Mouse (Mus musculus) myocyte (in vitro differentiated cells): ENCODE measurements at regions not wholly inside any gene's neighbourhood (a gene's known extent, or its start where the extent isn't known, plus 50 kb on each side); places are given as distances from the start of the nearest gene placed in this dataset.

Source experiments
- H3K27me3 ChIP-seq: one replicate; pipeline ENCODE4 v1.6.1; 2011; ENCODE audit not compliant: control insufficient read depth, insufficient read depth, insufficient read length
- H3K36me3 ChIP-seq: one replicate; pipeline ENCODE4 v1.6.1; 2011; ENCODE audit not compliant: control insufficient read depth, insufficient read depth
- H3K4me2 ChIP-seq: one replicate; pipeline ENCODE4 v1.6.1; 2011; ENCODE audit warnings: low read depth, control low read depth
- H3K4me3 ChIP-seq: one replicate; pipeline ENCODE4 v1.5.1; 2011; ENCODE audit warnings: mild to moderate bottlenecking, control low read depth, moderate library complexity
- H3K79me2 ChIP-seq: one replicate; pipeline ENCODE4 v1.6.1; 2011; ENCODE audit not compliant: control insufficient read depth, insufficient read depth
- H3ac ChIP-seq: one replicate; pipeline ENCODE4 v1.6.1; 2011; ENCODE audit not compliant: control insufficient read depth, insufficient read length
- CEBPB ChIP-seq: IDR thresholded peaks from 2 replicates; pipeline ENCODE4 v1.6.1; 2011; ENCODE audit warnings: mild to moderate bottlenecking, moderate library complexity; ENCODE audit not compliant: poor library complexity, insufficient read depth, severe bottlenecking
- E2F4 ChIP-seq: IDR thresholded peaks from one replicate; pipeline ENCODE4 v1.6.1; 2011; ENCODE audit warnings: mild to moderate bottlenecking, control low read depth, moderate library complexity; ENCODE audit not compliant: insufficient read depth
- MAX ChIP-seq: IDR thresholded peaks from one replicate; pipeline ENCODE4 v1.6.1; 2011; ENCODE audit warnings: low read depth, mild to moderate bottlenecking, control low read depth
- MYOD1 ChIP-seq, 3 experiments: IDR thresholded peaks; one replicate each; pipeline ENCODE4 v1.6.1; 2011; ENCODE audit warnings: control low read depth in 2 of 3, low read depth in 2 of 3, mild to moderate bottlenecking in 2 of 3, moderate library complexity in 1 of 3; ENCODE audit not compliant: insufficient read length in 2 of 3, control insufficient read depth in 1 of 3
- MYOG ChIP-seq, 3 experiments: IDR thresholded peaks; one replicate each; pipeline ENCODE4 v1.6.1; 2011; ENCODE audit warnings: control low read depth in 2 of 3, low read depth in 2 of 3, mild to moderate bottlenecking in 2 of 3; ENCODE audit not compliant: insufficient read length in 2 of 3, control insufficient read depth in 1 of 3, insufficient read depth in 1 of 3
- POLR2A ChIP-seq: IDR thresholded peaks from one replicate; pipeline ENCODE4 v1.6.1; 2011; ENCODE audit warnings: low read depth, mild to moderate bottlenecking, control low read depth, moderate library complexity; ENCODE audit not compliant: insufficient read length
- POLR2AphosphoS2 ChIP-seq: IDR thresholded peaks from one replicate; pipeline ENCODE4 v1.6.1; 2011; ENCODE audit warnings: low read depth, control low read depth; ENCODE audit not compliant: insufficient read length
- REST ChIP-seq: IDR thresholded peaks from one replicate; pipeline ENCODE4 v1.6.1; 2011; ENCODE audit warnings: mild to moderate bottlenecking, control low read depth, moderate library complexity; ENCODE audit not compliant: insufficient read depth, insufficient read length
- SRF ChIP-seq: IDR thresholded peaks from one replicate; pipeline ENCODE4 v1.6.1; 2011; ENCODE audit warnings: low read depth; ENCODE audit not compliant: control insufficient read depth, insufficient read length
- TCF12 ChIP-seq: IDR thresholded peaks from one replicate; pipeline ENCODE4 v1.6.1; 2011; ENCODE audit warnings: mild to moderate bottlenecking, control low read depth; ENCODE audit not compliant: poor library complexity, insufficient read depth, severe bottlenecking
- TCF3 ChIP-seq: IDR thresholded peaks from one replicate; pipeline ENCODE4 v1.6.1; 2011; ENCODE audit warnings: low read depth, control low read depth; ENCODE audit not compliant: insufficient read length
- USF1 ChIP-seq: IDR thresholded peaks from one replicate; pipeline ENCODE4 v1.6.1; 2011; ENCODE audit warnings: low read depth, mild to moderate bottlenecking, control low read depth, moderate library complexity

GRCm38 (mm10) chr1:75612083-75612720 is 66.1 kb downstream of the Slc4a3 start:
- no peaks in the 10 kb centered on the region for H3K36me3 ChIP-seq
- no peak overlapping the region for H3K4me2 ChIP-seq
- peaks cover 3% of the 10 kb centered on the region for H3K27me3 ChIP-seq
- no peaks in the 10 kb centered on the region for H3K79me2 ChIP-seq
- no peak overlapping the region for H3K4me3 ChIP-seq
- no peak overlapping the region for H3ac ChIP-seq
- no peak for TF ChIP-seq CEBPB
- no peak for TF ChIP-seq MAX
- TF ChIP-seq POLR2AphosphoS2: no peak

- Histone ChIP-seq H3K79me2 (no peaks in the 10 kb centered on the region), H3K4me3 (no peak overlapping the region), H3ac (no peak overlapping the region), H3K27me3 (peaks cover 3% of the 10 kb centered on the region), H3K4me2 (no peak overlapping the region), H3K36me3 (no peaks in the 10 kb centered on the region)
- TF ChIP-seq TCF3: no peak
- TF ChIP-seq E2F4: no peak
- TF ChIP-seq MYOD1 (IDR thresholded peaks at IDR 0.05; ENCODE audit: control insufficient read depth in 1 of 3, insufficient read length in 2 of 3, low read depth in 2 of 3): no peak
- TF ChIP-seq REST: no peak
- TF ChIP-seq POLR2A: no peak
- no peak for TF ChIP-seq MYOG (IDR thresholded peaks at IDR 0.05; ENCODE audit: control insufficient read depth in 1 of 3, insufficient read depth in 1 of 3, insufficient read length in 2 of 3, low read depth in 2 of 3)
- no peak for TF ChIP-seq POLR2AphosphoS2
- no peak for TF ChIP-seq USF1
- no peak for TF ChIP-seq TCF12
Measured at GRCm38 (mm10) chr1:75613206-75613605, 67.1 kb downstream of the Slc4a3 start.

GRCm38 (mm10) chr1:75616971-75617370 is 70.9 kb downstream of the Slc4a3 start:
- H3K4me2 ChIP-seq: no peak overlapping the region
- H3K79me2 ChIP-seq: no peaks in the 10 kb centered on the region
- TF ChIP-seq USF1: no peak
- TF ChIP-seq MYOG (IDR thresholded peaks at IDR 0.05; ENCODE audit: control insufficient read depth in 1 of 3, insufficient read depth in 1 of 3, insufficient read length in 2 of 3, low read depth in 2 of 3): no peak
- TF ChIP-seq POLR2AphosphoS2: no peak
- no peak for TF ChIP-seq MAX
- no peak for TF ChIP-seq REST
- TF ChIP-seq MYOD1 (IDR thresholded peaks at IDR 0.05; ENCODE audit: control insufficient read depth in 1 of 3, insufficient read length in 2 of 3, low read depth in 2 of 3): no peak
- no peak for TF ChIP-seq POLR2A
- TF ChIP-seq TCF3: no peak
- no peak for TF ChIP-seq E2F4
- no peak for TF ChIP-seq TCF12
- TF ChIP-seq SRF: no peak
- no peak for TF ChIP-seq CEBPB
- H3K27me3 ChIP-seq: peaks cover 3% of the 10 kb centered on the region
- H3K36me3 ChIP-seq: no peaks in the 10 kb centered on the region
- H3ac ChIP-seq: no peak overlapping the region
- H3K4me3 ChIP-seq: no peak overlapping the region

- Histone ChIP-seq H3K4me3 (no peak overlapping the region), H3ac (no peak overlapping the region), H3K36me3 (no peaks in the 10 kb centered on the region), H3K4me2 (no peak overlapping the region), H3K79me2 (no peaks in the 10 kb centered on the region), H3K27me3 (no peaks in the 10 kb centered on the region)
- TF ChIP-seq MYOD1 (IDR thresholded peaks at IDR 0.05; ENCODE audit: control insufficient read depth in 1 of 3, insufficient read length in 2 of 3, low read depth in 2 of 3): no peak
- no peak for TF ChIP-seq REST
- no peak for TF ChIP-seq USF1
- no peak for TF ChIP-seq CEBPB
- TF ChIP-seq E2F4: no peak
- TF ChIP-seq TCF12: no peak
- no peak for TF ChIP-seq MAX
- TF ChIP-seq POLR2A: no peak
- no peak for TF ChIP-seq TCF3
- TF ChIP-seq POLR2AphosphoS2: no peak
- no peak for TF ChIP-seq MYOG (IDR thresholded peaks at IDR 0.05; ENCODE audit: control insufficient read depth in 1 of 3, insufficient read depth in 1 of 3, insufficient read length in 2 of 3, low read depth in 2 of 3)
- TF ChIP-seq SRF: no peak
Measured at GRCm38 (mm10) chr1:75618367-75618790, 72.3 kb downstream of the Slc4a3 start.

- H3ac ChIP-seq: no peak overlapping the region
- TF ChIP-seq USF1 (no peak), TCF3 (no peak), MAX (no peak), SRF (no peak), TCF12 (no peak), MYOD1 (IDR thresholded peaks at IDR 0.05; ENCODE audit: control insufficient read depth in 1 of 3, insufficient read length in 2 of 3, low read depth in 2 of 3) (no peak), MYOG (IDR thresholded peaks at IDR 0.05; ENCODE audit: control insufficient read depth in 1 of 3, insufficient read depth in 1 of 3, insufficient read length in 2 of 3, low read depth in 2 of 3) (no peak), E2F4 (no peak), REST (no peak), POLR2A (no peak), CEBPB (no peak)
- no peaks in the 10 kb centered on the region for H3K79me2 ChIP-seq
- no peak overlapping the region for H3K4me3 ChIP-seq
- no peaks in the 10 kb centered on the region for H3K27me3 ChIP-seq
- no peak overlapping the region for H3K4me2 ChIP-seq
- H3K36me3 ChIP-seq: no peaks in the 10 kb centered on the region
Measured at GRCm38 (mm10) chr1:75630287-75630686, 84.2 kb downstream of the Slc4a3 start.
